Mouse (Mus musculus) layer of hippocampus, adult 11-12 months (tissue): ENCODE measurements around the gene AI182371.

Source experiments
- DNase-seq: peaks from one replicate; pipeline ENCODE4 v3.0.0; 2022; ENCODE audit warnings: low spot score

AI182371 gene

DNA sequence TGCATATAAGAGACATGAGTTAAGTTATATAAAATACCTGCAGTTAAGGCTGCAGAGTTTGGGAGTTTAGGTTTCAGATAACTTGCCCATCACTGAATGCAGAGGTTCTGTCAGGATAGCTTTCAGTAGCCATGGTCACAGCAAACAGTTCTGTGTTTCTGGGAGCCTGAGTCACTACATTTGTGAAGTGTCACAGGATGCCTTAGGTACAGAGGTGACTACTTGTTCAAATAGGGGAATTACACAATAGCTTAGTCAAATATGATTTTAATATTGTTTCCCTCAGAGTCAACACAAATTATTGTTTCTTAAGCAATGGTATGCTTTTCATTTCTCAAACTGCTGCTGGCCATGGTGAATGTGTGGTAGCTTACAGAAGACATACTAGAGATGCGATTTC is 32.2 kb downstream of the AI182371 start:
- no peak for DNase-seq

DNA sequence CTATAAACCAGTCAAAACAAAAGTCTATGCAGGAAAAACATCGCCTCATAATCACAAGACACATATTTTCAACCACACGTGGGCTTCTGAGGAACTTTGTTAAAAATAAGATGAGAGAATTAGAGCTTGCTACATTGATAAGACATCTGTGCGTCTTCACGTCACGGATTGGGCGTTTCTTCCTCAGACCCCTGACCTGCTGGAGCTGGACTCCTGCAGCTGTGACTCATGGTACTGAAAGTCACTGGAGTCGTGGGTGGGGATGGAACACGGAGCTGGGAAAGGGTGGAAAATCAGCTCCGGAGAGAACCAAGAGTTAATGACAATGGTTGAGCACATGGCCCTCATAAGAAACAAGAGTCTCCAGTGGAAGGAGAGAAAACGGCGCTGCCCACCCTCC is 34.2 kb downstream of the AI182371 start:
- no peak for DNase-seq

DNA sequence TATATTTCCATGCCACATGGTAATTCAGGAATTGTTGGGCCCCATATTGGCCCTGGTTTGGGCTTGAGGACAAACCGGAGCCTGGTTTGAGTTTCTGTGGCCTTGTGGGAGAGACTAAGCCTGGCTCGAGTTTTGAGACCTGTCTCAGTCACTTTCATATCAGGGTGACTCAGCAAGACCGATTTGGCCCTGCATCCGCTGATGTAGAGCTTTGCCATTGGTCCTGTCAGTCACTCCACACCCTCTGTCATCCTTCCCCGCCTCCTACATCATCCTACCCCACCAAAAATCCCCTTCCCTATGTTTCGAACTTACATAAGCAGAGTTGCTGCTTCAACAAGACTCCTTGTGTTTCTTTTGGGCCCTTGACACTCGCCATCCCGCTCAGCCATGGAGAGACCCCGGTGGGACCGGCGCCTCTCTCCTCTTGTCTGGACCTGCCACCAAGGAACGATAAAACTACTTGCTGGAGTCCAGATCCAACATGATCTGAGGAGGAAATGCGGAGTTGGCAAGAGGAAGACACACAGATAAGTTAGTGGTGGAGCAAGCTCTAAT is 34.7 kb downstream of the AI182371 start:
- no peak for DNase-seq

DNA sequence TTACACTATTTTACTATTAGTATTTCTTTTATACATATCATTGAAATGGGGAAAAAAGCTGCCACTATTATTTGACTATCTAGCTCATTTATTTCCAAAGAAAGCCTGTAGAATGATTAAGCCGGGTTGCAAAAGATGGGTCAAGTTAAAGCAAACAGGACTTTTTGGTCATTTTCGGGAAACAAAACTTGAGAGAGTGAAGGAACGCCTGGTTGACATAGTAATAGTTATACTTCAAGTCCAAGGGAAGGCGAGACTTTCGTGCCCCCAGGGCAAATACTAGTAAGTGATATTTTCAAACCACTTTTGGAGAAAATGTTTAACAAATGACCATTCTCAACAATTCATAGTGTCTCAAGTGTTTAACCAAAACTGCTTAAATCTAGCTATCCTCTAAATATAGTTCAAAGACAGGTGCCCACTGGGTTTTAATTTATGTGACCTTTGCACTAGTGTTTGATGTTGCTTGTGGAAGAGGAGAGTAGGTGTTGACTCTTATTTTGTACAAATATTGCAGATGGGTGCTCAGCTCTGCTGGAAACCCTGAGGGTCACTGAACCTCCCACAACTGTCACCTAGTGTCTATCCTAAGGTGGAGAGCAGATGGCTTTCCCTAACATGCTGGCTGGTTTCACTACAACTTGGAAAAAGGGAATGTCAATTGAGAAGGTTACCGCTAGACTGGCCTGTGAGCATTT is 37.9 kb downstream of the AI182371 start:
- DNase-seq, result no peak

DNA sequence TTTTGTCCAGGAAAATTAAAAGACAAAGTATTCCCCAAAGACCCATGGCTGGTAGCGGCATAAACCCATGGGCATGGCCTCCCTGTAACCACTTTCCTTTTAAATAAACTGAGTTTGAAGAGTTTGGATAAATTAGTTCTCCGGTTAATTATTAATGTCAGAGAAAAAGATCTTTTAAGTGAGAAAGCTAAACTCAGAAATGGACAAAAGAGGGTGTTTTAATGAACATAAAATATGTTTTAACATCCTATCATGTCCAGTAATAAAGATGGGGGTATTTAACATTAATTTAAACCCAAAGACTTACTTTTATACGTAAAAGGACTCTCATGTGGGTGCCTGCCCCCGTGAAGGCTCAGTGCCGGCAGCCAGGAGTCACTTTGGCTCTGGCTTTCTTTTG is 40.0 kb downstream of the AI182371 start, which contains the start of gene Hc:
TSS of gene Hc (minus strand) at position 101 of the 400 bp plus-strand sequence.
- DNase-seq, result no peak

DNA sequence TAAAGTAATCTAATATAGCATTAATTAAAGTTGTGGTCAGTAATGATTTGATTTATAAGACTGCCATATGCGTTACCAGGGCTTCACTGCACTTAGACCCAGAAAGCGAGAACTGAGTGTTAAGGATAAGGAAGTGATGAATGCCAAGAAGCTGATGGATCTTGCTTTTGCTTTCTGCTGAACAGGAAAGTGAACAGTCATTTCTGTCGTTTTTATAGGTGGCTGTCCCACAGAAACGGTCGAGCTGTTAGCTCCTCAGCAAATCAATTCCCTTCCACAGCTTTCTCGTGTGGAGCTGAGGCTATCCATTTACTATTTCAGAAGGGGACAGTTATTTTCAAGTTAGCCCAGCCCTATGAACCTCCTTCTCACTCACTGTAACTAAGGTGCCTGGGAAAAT is 40.4 kb downstream of the AI182371 start:
- no peak for DNase-seq

DNA sequence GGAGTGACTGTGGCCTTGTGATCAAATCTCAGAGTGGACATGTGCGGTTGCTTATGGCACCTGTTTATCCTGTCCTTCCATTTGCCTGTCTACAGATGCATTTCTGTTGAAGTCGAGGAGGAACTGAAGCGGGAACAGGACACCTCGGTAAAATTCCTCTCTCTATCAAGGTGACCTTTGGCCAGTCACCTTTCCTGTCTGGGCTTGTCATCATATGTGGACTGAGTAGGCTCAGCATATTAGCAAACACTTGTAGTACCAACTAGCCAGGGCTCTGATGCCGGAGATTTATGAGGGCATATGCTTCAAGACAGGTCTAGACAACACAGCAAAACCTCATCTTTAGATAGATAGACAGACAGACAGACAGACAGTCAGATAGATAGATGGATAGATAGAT is 41.1 kb downstream of the AI182371 start:
- DNase-seq, result no peak

DNA sequence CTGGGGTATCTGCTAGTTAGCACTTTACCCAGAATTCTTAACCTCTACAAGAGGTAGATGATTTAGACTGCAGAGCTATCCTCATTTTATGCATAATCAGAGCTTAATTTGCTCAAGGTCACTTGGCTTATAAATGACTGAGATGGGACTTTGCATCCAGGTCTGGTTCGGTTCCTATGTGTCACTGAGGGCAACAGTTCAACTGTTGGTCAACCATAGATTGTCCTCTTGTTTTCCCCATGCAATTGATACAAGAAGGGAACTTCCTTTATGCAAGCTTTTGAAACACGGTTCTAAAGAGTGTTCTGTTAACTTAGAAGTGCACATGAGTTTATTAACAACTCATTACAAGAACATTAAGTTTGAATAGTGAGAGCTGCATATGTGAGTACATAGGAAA is 43.0 kb downstream of the AI182371 start:
- no peak for DNase-seq

DNA sequence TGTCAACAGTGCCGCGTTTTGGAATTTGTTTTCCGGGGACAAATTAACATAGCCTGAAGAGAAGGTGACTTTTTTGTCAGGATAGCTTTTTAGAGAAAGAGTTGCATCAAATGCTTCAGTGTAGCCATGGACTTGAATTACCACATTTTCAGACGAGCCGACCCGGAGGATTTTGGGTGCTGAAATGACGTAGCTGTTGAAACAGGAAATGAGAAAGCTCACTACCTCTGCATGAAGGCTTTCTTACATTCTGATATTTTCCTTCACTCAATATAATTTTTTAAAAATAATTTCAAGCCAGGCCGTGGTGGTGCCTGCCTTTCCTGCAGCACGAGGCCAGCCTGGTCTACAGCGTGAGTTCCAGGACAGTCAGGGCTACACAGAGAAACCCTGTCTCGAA is 44.1 kb downstream of the AI182371 start:
- DNase-seq, result no peak

DNA sequence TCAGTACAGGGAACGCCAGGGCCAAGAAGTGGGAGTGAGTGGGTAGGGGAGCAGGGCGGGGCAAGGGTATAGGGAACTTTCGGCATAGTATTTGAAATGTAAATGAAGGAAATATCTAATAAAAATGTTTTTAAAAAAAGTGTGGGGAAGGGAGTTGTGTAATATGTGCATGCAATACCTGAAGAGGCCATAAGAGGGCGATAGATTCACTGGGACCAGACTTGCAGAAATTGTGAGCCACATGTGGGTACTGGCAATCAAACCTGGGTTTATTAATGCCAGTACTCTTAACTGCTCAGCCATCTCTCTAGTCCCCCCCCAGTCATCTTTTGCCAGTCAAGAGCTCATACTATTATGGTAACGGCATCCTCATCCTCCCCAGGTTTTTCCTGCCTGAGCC is 52.5 kb downstream of the AI182371 start:
- DNase-seq, result peak; percentile 5

DNA sequence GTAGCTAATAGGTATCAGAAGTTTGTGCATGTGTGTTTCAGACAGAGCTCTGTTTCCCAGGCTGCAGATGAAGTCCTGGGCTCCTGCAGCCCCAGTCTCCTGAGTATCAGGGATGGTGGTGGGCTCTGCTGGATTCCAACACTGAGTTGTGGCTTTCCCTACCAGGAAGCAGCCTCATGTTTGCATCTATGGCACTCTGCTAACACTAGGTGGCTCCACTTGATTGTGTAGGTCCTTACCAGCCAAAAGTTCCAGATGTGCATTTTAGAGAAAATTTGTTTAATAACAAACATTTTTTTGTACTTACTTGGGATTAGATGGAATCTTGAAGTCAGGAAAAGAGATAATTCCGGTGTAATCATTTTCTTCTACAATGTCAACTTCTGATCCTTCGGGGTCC is 56.4 kb downstream of the AI182371 start:
- peak; percentile 13 for DNase-seq

DNA sequence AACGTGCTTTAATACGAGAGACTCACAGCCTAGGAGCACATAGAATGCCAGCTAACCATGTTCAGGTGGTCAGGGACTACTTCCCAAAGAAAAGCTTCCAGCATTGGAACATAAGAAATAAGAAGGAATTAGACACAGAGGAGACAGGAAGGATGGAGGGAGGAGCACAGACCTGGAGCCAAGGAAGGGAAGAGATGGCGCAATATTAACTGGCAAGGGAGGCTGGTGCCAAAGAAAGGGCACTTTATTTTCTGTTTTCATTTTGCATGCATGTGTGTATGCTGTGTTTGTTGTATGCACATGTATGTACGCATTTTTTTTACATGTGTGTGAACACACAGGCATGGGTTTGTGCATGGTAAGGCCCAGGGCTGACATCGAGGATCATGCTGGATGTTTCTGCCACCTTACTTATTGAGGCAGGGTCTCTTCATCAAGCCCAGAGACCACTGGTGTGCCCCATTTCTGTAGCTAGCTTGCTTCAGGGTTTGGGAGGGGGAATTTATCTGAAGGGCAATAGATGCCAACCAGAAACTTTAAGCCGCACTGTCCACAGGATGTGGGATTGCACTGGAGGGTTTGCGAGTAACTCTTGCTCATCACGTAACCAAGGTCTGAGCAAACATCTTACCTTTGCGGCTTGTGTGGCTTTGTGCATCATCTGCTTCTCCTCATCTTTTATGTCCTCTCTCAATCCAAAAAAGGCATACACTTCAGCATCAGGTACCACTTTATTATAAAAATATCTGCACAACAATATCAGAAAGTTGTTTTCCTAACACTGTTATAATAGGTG is 62.6 kb downstream of the AI182371 start:
- no peak for DNase-seq
